In the genomic region with DNA sequence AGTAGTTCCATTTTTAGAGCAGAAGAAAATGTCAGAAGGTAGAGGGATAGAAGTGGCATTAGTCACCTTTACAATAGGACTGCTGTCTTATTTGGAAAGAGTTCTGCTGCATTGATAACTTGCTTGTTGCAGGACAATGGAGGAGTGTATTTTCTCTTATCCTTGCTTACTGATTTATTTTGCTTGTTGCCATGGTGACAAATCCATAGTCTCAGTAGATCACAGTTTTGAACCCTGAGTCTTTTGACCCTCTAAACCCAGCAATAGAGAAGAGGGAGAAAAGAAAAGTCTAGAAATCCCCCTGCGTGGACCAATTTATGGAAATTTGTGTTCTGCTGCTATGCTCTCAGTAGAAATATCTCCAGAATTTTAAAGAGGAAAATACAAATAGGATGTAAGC, we compare ENCODE assay signal across 22 mouse cellular contexts.
DNase-seq lines count a peak whose midpoint lies in the region; ATAC-seq and TF ChIP-seq lines count a peak whose summit lies in the region.
"Had no signal": no experiment of that assay in that cellular context is flagged by ENCODE, and none has a peak within 500 bp of the region (broad histone marks: within the 10 kb centered on the region; RNA-seq: fewer than 3 reads in every experiment).

No protein-coding gene starts in this region.

- DNase-seq in embryo, embryonic 10 days (ENCODE audit: low spot score) = peak; percentile 16
- DNase-seq in embryo, embryonic 9.5 days (ENCODE audit: extremely low spot score) = no peak
- DNase-seq in brain, embryonic 14.5 days (ENCODE audit: low read depth) = peak; percentile 47
- peak; percentile 13 for DNase-seq in mesoderm, embryonic 11.5 days (ENCODE audit: low read depth, low spot score)
- DNase-seq in kidney, adult 9 months = no peak
- DNase-seq: adrenal gland, adult 8-10 months; adrenal gland, postnatal 25 days; cerebellum, adult 18-20 months; cerebellum, adult 9-10 months; cerebellum, postnatal 14 days; gastrocnemius, postnatal 10 days; heart, adult 11 months had no signal

- no peaks in the 10 kb centered on the region for H3K9me3 ChIP-seq in midbrain, embryonic 12.5 days
- no peaks in the 10 kb centered on the region for H3K9me3 ChIP-seq in midbrain, embryonic 13.5 days
- H3K9me3 ChIP-seq: embryonic facial prominence, embryonic 12.5 days; embryonic facial prominence, embryonic 15.5 days; forebrain, embryonic 12.5 days; hindbrain, embryonic 12.5 days; hindbrain, embryonic 15.5 days had no signal

- no peak overlapping the region for H3K27ac ChIP-seq in midbrain, embryonic 12.5 days (replicated peaks)
- no peak overlapping the region for H3K27ac ChIP-seq in midbrain, embryonic 13.5 days
- H3K27ac ChIP-seq: embryonic facial prominence, embryonic 12.5 days; embryonic facial prominence, embryonic 15.5 days; forebrain, embryonic 12.5 days; hindbrain, embryonic 12.5 days; hindbrain, embryonic 15.5 days had no signal

- H3K9ac ChIP-seq in midbrain, embryonic 12.5 days (replicated peaks) = no peak overlapping the region
- no peak overlapping the region for H3K9ac ChIP-seq in midbrain, embryonic 13.5 days (replicated peaks)
- H3K9ac ChIP-seq: embryonic facial prominence, embryonic 12.5 days; embryonic facial prominence, embryonic 15.5 days; forebrain, embryonic 12.5 days; hindbrain, embryonic 12.5 days; hindbrain, embryonic 15.5 days had no signal

- H3K4me2 ChIP-seq in midbrain, embryonic 12.5 days (replicated peaks) = no peak overlapping the region
- no peak overlapping the region for H3K4me2 ChIP-seq in midbrain, embryonic 13.5 days (replicated peaks)
- H3K4me2 ChIP-seq: embryonic facial prominence, embryonic 12.5 days; embryonic facial prominence, embryonic 15.5 days; forebrain, embryonic 12.5 days; heart, embryonic 11.5 days; hindbrain, embryonic 12.5 days; hindbrain, embryonic 15.5 days had no signal

- no peaks in the 10 kb centered on the region for H3K36me3 ChIP-seq in midbrain, embryonic 12.5 days
- no peaks in the 10 kb centered on the region for H3K36me3 ChIP-seq in midbrain, embryonic 13.5 days
- H3K36me3 ChIP-seq: embryonic facial prominence, embryonic 12.5 days; embryonic facial prominence, embryonic 15.5 days; forebrain, embryonic 12.5 days; hindbrain, embryonic 12.5 days; hindbrain, embryonic 15.5 days had no signal

- H3K4me1 ChIP-seq in midbrain, embryonic 12.5 days = no peaks in the 10 kb centered on the region
- H3K4me1 ChIP-seq in midbrain, embryonic 13.5 days (replicated peaks) = peaks cover 5% of the 10 kb centered on the region
- H3K4me1 ChIP-seq: embryonic facial prominence, embryonic 12.5 days; embryonic facial prominence, embryonic 15.5 days; hindbrain, embryonic 12.5 days; hindbrain, embryonic 15.5 days had no signal

- no peak overlapping the region for H3K4me3 ChIP-seq in midbrain, embryonic 12.5 days
- no peak overlapping the region for H3K4me3 ChIP-seq in midbrain, embryonic 13.5 days (replicated peaks)
- H3K4me3 ChIP-seq: embryonic facial prominence, embryonic 12.5 days; embryonic facial prominence, embryonic 15.5 days; forebrain, embryonic 12.5 days; hindbrain, embryonic 12.5 days; hindbrain, embryonic 15.5 days had no signal

- 11% methylated on average over 1 of the region's 1 CpGs for WGBS in midbrain, embryonic 12.5 days
- WGBS in midbrain, embryonic 13.5 days = 7% methylated on average over 1 of the region's 1 CpGs

- no peaks in the 10 kb centered on the region for H3K27me3 ChIP-seq in midbrain, embryonic 12.5 days
- no peaks in the 10 kb centered on the region for H3K27me3 ChIP-seq in midbrain, embryonic 13.5 days
- H3K27me3 ChIP-seq: embryonic facial prominence, embryonic 12.5 days; embryonic facial prominence, embryonic 15.5 days; forebrain, embryonic 12.5 days; hindbrain, embryonic 12.5 days; hindbrain, embryonic 15.5 days had no signal

- TF ChIP-seq CTCF in brain, embryonic 14.5 days (IDR thresholded peaks at IDR 0.05; ENCODE audit: borderline replicate concordance, extremely low read depth, insufficient read depth, insufficient read length) = no peak

- peak; percentile 82 for ATAC-seq in midbrain, embryonic 12.5 days (ENCODE audit: low FRiP score, low read depth)
- no peak for ATAC-seq in midbrain, embryonic 13.5 days
- ATAC-seq: activated CD4-positive, CD25-positive, alpha-beta regulatory T cell, adult 4 months; forebrain, embryonic 16.5 days had no signal

- no peak for TF ChIP-seq POLR2A in brain, embryonic 14.5 days (IDR thresholded peaks at IDR 0.05; ENCODE audit: borderline replicate concordance, extremely low read depth, insufficient read depth, insufficient read length, poor library complexity, severe bottlenecking)

Comparison
In these comparisons a context has a peak if more than half of its experiments do, and no peak if none do; other contexts are left out.
1. DNase-seq: peak in embryo, embryonic 10 days (single experiment), brain, embryonic 14.5 days (single experiment) and mesoderm, embryonic 11.5 days (single experiment); none in embryo, embryonic 9.5 days (single experiment) and kidney, adult 9 months (single experiment).